Mouse (Mus musculus) cerebellum, adult 2 months (tissue): ENCODE measurements around the gene Psma5.
A peak's percentile ranks its signal among the peaks of the same experiment; 100 is the strongest.

ENCODE experiments used
- CTCF ChIP-seq: fragments of 200-500 bp; IDR thresholded peaks from 2 replicates; pipeline ENCODE4 v1.5.1; 2011; ENCODE audit warnings: low read depth, mild to moderate bottlenecking, control low read depth, low read length, moderate library complexity, borderline replicate concordance; ENCODE audit not compliant: insufficient read depth
- POLR2A ChIP-seq: fragments of 200-500 bp; IDR thresholded peaks from 2 replicates; pipeline ENCODE4 v1.6.1; 2011; ENCODE audit warnings: low read length, control low read depth, borderline replicate concordance; ENCODE audit not compliant: insufficient read depth

GRCm38 (mm10) chr3:108283781-108284601, 27.3 kb downstream of the Psma5 start, which contains the start of gene Sort1:
- TF ChIP-seq CTCF (no peak), POLR2A (0 out of 2 replicates have a peak, but pooled peaks have one; percentile 18)
